Mouse (Mus musculus) hindbrain, embryonic 14.5 days (tissue): ENCODE measurements around the gene Lrrfip1. TPM values are rescaled to one million over a fixed set of nuclear protein-coding genes. Genes with fewer than 3 reads are reported as not detected.

ENCODE experiments used
- ATAC-seq: fragments of 200-750 bp; cut with Nextera tagmentation; 2 replicates; pipeline ENCODE4 v1.8.0; 2017; ENCODE audit warnings: moderate number of reproducible peaks, mild to moderate bottlenecking, moderate TSS enrichment, moderate library complexity; ENCODE audit not compliant: low FRiP score
- DNase-seq: peaks from one replicate; pipeline ENCODE4 v3.0.0-alpha.2; 2015; ENCODE audit warnings: low spot score
- H3K27ac ChIP-seq: fragments of 300-500 bp; sonication (generic); 2 replicates; pipeline ENCODE4 v1.5.1; 2014; ENCODE audit warnings: mild to moderate bottlenecking, moderate library complexity
- H3K27me3 ChIP-seq: fragments of 300-500 bp; sonication (generic); 2 replicates; pipeline ENCODE4 v1.6.1; 2014; ENCODE audit warnings: mild to moderate bottlenecking, low read length, mixed read lengths; ENCODE audit not compliant: control insufficient read depth, insufficient read depth
- H3K36me3 ChIP-seq: fragments of 300-500 bp; sonication (generic); replicated peaks from 2 replicates; pipeline ENCODE4 v1.6.1; 2014; ENCODE audit not compliant: control insufficient read depth, insufficient read depth
- H3K4me1 ChIP-seq: fragments of 300-500 bp; sonication (generic); replicated peaks from 2 replicates; pipeline ENCODE4 v1.6.1; 2014; ENCODE audit warnings: antibody characterized with exemption, low read length, mixed read lengths; ENCODE audit not compliant: control insufficient read depth, insufficient read depth
- H3K4me2 ChIP-seq: fragments of 300-500 bp; sonication (generic); replicated peaks from 2 replicates; pipeline ENCODE4 v1.6.1; 2014; ENCODE audit warnings: mild to moderate bottlenecking, moderate library complexity
- H3K4me3 ChIP-seq: fragments of 300-500 bp; sonication (generic); replicated peaks from 2 replicates; pipeline ENCODE4 v1.5.1; 2014; ENCODE audit warnings: mild to moderate bottlenecking, low read length
- H3K9ac ChIP-seq: fragments of 300-500 bp; sonication (generic); 2 replicates; pipeline ENCODE4 v1.6.1; 2014
- H3K9me3 ChIP-seq: fragments of 300-500 bp; sonication (generic); 2 replicates; pipeline ENCODE4 v1.6.1; 2016; ENCODE audit warnings: low read length; ENCODE audit not compliant: control insufficient read depth
- WGBS: fragments of 180-500 bp; shearing (Covaris S2); extraction: QIAGEN DNeasy Blood & Tissue Kit; methylation state at CpG from one replicate; pipeline ENCODE4 v1.1.7; 2014; 5-methylcytosine and 5-hydroxymethylcytosine counted together
- polyA plus RNA-seq: library from polyadenylated mRNA; unstranded; fragments of >200 nt; fragmentation: Nextera tagmentation; extraction: Ambion mirVana; gene quantifications from 2 replicates; pipeline ENCODE4 v1.2.1, GENCODE M21; 2014

The Lrrfip1 gene
- polyA plus RNA-seq, 1 experiment from 2014 or later = 39.5 TPM

DNA sequence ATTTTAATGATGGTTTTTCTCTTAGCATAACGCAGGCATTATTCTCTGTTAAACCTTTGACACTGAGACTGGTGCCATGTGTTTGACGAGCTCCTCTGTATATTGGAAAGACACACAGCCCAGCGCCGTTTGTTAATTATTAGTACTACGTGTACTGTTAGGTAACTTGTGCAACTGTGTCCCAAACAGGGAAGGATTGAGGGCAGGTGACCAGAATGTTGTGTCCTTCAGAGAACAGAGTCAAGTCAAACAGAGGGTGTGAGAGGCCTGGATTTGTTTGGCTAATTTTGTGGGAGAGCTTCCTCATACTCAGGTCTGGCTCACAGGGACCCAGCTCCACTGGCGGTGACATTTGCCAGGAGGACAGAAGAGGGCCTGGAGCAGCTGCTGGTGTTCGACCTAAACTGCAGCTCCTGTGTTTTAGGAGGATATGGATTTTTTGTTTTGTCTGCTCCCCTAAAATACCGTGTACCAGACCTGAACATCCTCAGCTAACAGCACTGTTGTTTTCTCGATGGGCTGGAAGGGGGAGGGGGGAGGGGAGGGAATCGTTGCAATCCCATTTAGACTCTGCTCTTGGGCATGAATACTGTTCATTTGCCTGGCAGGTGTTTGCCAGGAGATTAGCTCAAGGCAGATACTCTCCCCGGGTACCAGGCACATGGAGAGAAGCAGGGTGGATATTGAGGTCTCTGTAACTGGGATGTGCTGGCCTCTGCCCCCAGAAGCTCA is 103.3 kb downstream of the Lrrfip1 start:
- Histone ChIP-seq H3K9me3 (no peaks in the 10 kb centered on the region), H3K4me1 (no peaks in the 10 kb centered on the region)
- 75% methylated on average over 11 of the region's 11 CpGs for WGBS

DNA sequence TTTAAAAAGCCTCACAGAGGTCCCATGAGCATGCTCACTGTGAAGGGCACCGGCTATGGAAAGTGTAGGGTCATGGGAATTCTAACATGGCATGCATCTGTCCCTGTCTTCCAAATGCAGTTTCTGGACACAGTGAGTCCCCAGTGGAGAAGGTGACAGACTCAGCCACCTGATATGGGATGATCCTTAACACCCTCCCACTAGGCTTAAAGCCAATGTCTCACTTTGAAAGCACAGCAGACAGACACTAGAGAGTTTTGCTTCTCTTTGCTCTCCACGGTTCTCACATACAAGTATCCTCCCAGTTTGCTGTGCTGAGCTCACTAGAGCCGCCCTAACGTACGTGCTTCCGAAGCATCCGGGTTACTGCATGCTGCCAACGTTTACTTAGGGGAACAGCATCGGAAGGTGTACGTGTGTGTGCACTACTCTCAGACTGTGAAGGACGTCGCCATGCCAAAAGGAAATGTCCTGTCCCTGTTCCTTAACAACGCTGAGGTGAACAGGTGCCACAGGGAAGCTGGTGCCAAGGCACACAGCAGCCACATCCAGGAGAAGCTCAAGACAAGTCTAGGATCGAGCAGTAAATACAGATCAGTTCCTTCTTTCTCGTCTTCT is 104.9 kb downstream of the Lrrfip1 start:
- no peaks in the 10 kb centered on the region for H3K4me1 ChIP-seq
- no peaks in the 10 kb centered on the region for H3K27me3 ChIP-seq
- 90% methylated on average over 15 of the region's 15 CpGs for WGBS
- no peak overlapping the region for H3K9ac ChIP-seq
- ATAC-seq (no peak), DNase-seq (no peak)
- H3K4me2 ChIP-seq = no peak overlapping the region
- H3K4me3 ChIP-seq = no peak overlapping the region
- no peaks in the 10 kb centered on the region for H3K9me3 ChIP-seq
- H3K36me3 ChIP-seq = peaks cover 33% of the 10 kb centered on the region
- H3K27ac ChIP-seq = no peak overlapping the region

More for the DNA sequence above, 103.3 kb downstream of the Lrrfip1 start:
- ATAC-seq = no peak
- H3K36me3 ChIP-seq = peaks cover 32% of the 10 kb centered on the region
- H3K4me2 ChIP-seq = no peak overlapping the region
- no peak for DNase-seq
- no peak overlapping the region for H3K9ac ChIP-seq
- no peaks in the 10 kb centered on the region for H3K27me3 ChIP-seq
- H3K4me3 ChIP-seq = no peak overlapping the region
- no peak overlapping the region for H3K27ac ChIP-seq

- Histone ChIP-seq H3K4me1 (no peaks in the 10 kb centered on the region), H3K4me2 (no peak overlapping the region), H3K9ac (no peak overlapping the region), H3K27me3 (no peaks in the 10 kb centered on the region), H3K4me3 (no peak overlapping the region), H3K9me3 (no peaks in the 10 kb centered on the region), H3K27ac (no peak overlapping the region), H3K36me3 (peaks cover 40% of the 10 kb centered on the region)
- 73% methylated on average over 5 of the region's 5 CpGs for WGBS
- no peak for ATAC-seq
- no peak for DNase-seq
Observed at GRCm38 (mm10) chr1:91107548-91107947, 109.0 kb downstream of the Lrrfip1 start.

GRCm38 (mm10) chr1:91109302-91109701 is 110.8 kb downstream of the Lrrfip1 start:
- H3K9ac ChIP-seq = no peak overlapping the region
- 83% methylated on average over 4 of the region's 4 CpGs for WGBS
- H3K4me1 ChIP-seq = no peaks in the 10 kb centered on the region
- H3K9me3 ChIP-seq = no peaks in the 10 kb centered on the region
- no peak overlapping the region for H3K4me3 ChIP-seq
- DNase-seq = no peak
- H3K4me2 ChIP-seq = no peak overlapping the region
- ATAC-seq = no peak
- no peaks in the 10 kb centered on the region for H3K27me3 ChIP-seq
- no peak overlapping the region for H3K27ac ChIP-seq
- peaks cover 41% of the 10 kb centered on the region for H3K36me3 ChIP-seq

- no peak overlapping the region for H3K4me3 ChIP-seq
- no peak overlapping the region for H3K4me2 ChIP-seq
Observed at GRCm38 (mm10) chr1:91112171-91112570, 113.6 kb downstream of the Lrrfip1 start.

DNA sequence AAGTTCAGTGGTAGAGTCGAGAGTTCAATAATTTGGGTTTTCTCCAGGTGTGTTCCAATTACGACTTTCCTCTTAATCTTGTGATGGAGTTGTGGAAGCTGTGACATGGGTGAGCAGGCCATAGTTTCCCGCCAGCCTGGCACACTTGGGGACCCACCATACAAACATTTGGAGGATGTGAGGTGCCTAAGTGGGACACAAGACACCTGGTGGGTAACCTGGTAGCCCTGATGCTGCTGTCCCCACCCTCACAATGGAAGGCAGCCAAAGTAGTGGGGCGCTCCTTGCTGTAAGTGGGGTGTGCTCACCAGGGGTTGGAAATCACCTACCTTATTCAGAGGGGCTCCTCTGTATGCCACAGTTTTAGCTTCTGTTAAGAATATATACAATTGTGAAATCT is 114.1 kb downstream of the Lrrfip1 start:
- Histone ChIP-seq H3K9me3 (no peaks in the 10 kb centered on the region), H3K4me3 (no peak overlapping the region), H3K4me2 (no peak overlapping the region), H3K9ac (no peak overlapping the region), H3K4me1 (no peaks in the 10 kb centered on the region), H3K27ac (no peak overlapping the region), H3K27me3 (no peaks in the 10 kb centered on the region), H3K36me3 (peaks cover 25% of the 10 kb centered on the region; the same call in 1 of the 2 replicates)
- DNase-seq = no peak
- 97% methylated on average over 4 of the region's 4 CpGs for WGBS
- no peak for ATAC-seq

More at GRCm38 (mm10) chr1:91112171-91112570, 113.6 kb downstream of the Lrrfip1 start:
- H3K36me3 ChIP-seq = peaks cover 25% of the 10 kb centered on the region; the same call in 1 of the 2 replicates
- H3K9me3 ChIP-seq = no peaks in the 10 kb centered on the region
- no peaks in the 10 kb centered on the region for H3K4me1 ChIP-seq
- H3K27ac ChIP-seq = no peak overlapping the region
- H3K27me3 ChIP-seq = no peaks in the 10 kb centered on the region
- H3K9ac ChIP-seq = no peak overlapping the region
- 92% methylated on average over 14 of the region's 14 CpGs for WGBS
- DNase-seq = no peak
- ATAC-seq = no peak

DNA sequence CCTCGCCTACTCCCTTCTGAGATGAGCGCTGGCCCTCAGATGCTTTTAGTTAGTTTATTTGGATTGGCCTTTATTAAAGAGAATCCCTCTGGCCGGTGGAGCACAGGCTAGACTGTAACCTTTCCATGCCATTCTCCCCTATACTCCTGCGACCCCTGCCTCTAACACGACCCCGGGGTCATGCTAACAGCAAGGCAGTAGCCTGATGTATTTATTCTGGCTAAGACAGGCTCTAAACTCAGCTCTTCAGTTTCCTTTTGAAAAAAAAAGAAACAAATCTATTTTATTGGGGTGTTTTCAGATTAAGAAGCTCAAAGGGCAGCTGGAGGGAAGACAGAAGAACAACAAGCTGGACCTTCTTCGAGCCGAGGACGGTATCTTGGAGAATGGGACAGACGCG is 123.6 kb downstream of the Lrrfip1 start:
- no peak overlapping the region for H3K27ac ChIP-seq
- no peaks in the 10 kb centered on the region for H3K4me1 ChIP-seq
- no peak overlapping the region for H3K9ac ChIP-seq
- DNase-seq = no peak
- ATAC-seq = no peak
- H3K9me3 ChIP-seq = no peaks in the 10 kb centered on the region
- no peak overlapping the region for H3K4me2 ChIP-seq
- H3K36me3 ChIP-seq = peaks cover 39% of the 10 kb centered on the region
- WGBS = 85% methylated on average over 11 of the region's 11 CpGs
- H3K27me3 ChIP-seq = no peaks in the 10 kb centered on the region
- no peak overlapping the region for H3K4me3 ChIP-seq

DNA sequence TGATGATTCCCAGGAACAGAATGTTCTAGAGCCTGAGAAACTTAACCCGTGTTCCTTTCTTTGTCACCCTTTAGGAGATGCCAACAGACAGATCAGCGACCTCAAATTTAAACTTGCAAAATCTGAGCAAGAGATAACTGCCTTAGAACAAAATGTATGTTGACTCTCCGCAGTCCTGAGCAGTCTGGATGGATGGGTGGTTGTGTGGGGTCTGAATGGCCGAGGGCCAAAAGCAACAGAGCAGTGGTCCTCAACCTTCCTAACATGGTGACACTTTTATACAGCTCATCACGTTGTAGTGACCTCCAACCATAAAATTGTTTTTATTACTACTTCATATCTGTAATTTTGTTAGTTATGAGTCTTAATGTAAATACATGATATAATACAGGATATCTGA is 124.5 kb downstream of the Lrrfip1 start:
- 91% methylated on average over 5 of the region's 5 CpGs for WGBS
- ATAC-seq = no peak
- H3K9ac ChIP-seq = no peak overlapping the region
- no peaks in the 10 kb centered on the region for H3K4me1 ChIP-seq
- no peak overlapping the region for H3K4me2 ChIP-seq
- no peak overlapping the region for H3K4me3 ChIP-seq
- H3K9me3 ChIP-seq = no peaks in the 10 kb centered on the region
- no peak for DNase-seq
- peaks cover 47% of the 10 kb centered on the region for H3K36me3 ChIP-seq
- no peaks in the 10 kb centered on the region for H3K27me3 ChIP-seq
- no peak overlapping the region for H3K27ac ChIP-seq

DNA sequence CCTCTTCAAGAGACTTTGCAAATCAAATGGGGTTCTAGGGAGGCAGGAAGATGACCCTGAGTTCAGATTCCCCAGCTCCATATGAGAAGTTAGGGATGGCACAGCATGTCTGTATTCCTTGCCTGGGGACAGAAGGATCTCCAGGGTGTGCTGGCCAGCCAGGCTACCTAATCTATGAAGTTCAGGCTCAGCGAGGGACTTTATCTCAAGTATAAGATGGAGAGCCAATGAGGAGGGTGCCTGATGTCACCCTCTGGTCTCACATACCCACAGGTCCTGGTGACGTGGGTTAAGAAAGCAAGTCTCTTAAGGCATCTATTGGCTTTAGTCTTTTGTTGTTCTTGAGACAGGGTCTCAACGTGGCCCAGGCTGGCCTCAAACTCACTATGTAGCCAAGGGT is 124.9 kb downstream of the Lrrfip1 start:
- Histone ChIP-seq H3K36me3 (peaks cover 52% of the 10 kb centered on the region), H3K9me3 (0 out of 2 replicates have a peak, but pooled peaks cover 1% of the 10 kb centered on the region), H3K9ac (no peak overlapping the region), H3K4me2 (no peak overlapping the region), H3K4me3 (no peak overlapping the region), H3K4me1 (no peaks in the 10 kb centered on the region), H3K27ac (no peak overlapping the region), H3K27me3 (no peaks in the 10 kb centered on the region)
- 91% methylated on average over 3 of the region's 3 CpGs for WGBS
- ATAC-seq (no peak), DNase-seq (no peak)
